Mouse (Mus musculus) embryo, embryonic 11.5 days (tissue): ENCODE measurements around the gene Kif27.

Experiments used
- DNase-seq: peaks from one replicate; pipeline ENCODE4 v3.0.0-alpha.2; 2012; ENCODE audit warnings: low read depth, low spot score

The Kif27 gene

GRCm38 (mm10) chr13:58276256-58276655 lies 82.7 kb downstream of the Kif27 start:
- DNase-seq = no peak

GRCm38 (mm10) chr13:58275599-58275998 lies 83.3 kb downstream of the Kif27 start, which contains the start of gene Gkap1:
Gkap1 (minus strand) TSS chr13:58275699.
- no peak for DNase-seq

- DNase-seq = no peak
These were observed 83.8 kb downstream of the Kif27 start for GRCm38 (mm10) chr13:58275076-58275475.

GRCm38 (mm10) chr13:58274259-58274991 lies 84.5 kb downstream of the Kif27 start:
- peak; percentile 65 for DNase-seq

GRCm38 (mm10) chr13:58273411-58274258 lies 85.3 kb downstream of the Kif27 start:
- DNase-seq = peak; percentile 29

- no peak for DNase-seq
These were observed 92.1 kb downstream of the Kif27 start for GRCm38 (mm10) chr13:58266864-58267263.

GRCm38 (mm10) chr13:58263546-58263945 lies 95.4 kb downstream of the Kif27 start:
- DNase-seq = no peak

GRCm38 (mm10) chr13:58261674-58262073 lies 97.2 kb downstream of the Kif27 start:
- no peak for DNase-seq

- DNase-seq = no peak
These were observed 105.7 kb downstream of the Kif27 start for GRCm38 (mm10) chr13:58253268-58253667.

- DNase-seq = no peak
These were observed 110.0 kb downstream of the Kif27 start for GRCm38 (mm10) chr13:58248957-58249356.
